Mouse (Mus musculus): Measurements from ENCODE around the gene Cltb. TPM values are rescaled to one million over a fixed set of nuclear protein-coding genes. Genes with fewer than 3 reads are reported as not detected.

The Cltb gene
- 172 and 200 TPM in 2 replicates for polyA plus RNA-seq (2014; fragmentation: Nextera tagmentation; extraction: Ambion mirVana)

DNA sequence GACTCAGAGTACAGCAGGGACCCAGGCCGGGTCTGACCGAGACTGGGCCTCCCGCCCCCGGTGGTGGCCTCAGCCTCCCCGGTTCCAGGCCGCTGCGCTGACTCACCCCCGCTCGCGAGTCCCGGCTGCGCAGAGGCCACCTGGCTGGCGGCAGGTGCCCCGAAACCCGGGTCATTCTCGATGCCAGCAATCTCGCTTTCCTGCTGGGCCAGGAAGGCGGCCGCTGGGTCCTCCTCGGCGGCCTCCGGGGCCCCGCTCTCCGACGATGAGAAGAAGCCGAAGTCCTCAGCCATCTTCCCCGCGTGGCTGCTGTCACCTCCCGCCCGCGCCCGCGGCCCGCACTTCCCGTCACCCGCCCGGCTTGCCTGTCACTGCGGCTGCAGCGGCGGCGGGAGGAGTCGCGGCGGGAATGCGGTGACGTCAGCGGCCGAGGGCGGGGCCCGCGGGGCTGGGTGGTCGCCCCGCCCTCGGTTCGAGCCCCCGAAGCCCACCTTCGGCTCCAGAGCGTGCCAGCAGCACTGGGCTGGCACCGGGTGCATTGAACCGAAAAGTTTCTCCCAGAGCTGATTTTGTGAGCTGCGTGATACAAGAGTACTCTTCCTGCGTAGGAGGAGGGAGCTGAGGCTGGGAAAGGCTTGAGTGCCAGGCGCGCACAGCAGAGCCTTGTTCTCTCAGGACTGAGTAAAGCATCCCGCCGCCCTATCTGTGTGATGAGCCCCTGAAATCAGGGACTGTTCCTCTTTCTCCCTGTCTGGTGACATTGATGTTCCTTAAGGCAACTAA lies at the start of gene Cltb:
Cltb (minus strand) TSS at position 373 of the 783 bp plus-strand sequence.
- Histone ChIP-seq H3K36me3 (ENCODE audit: control insufficient read depth, insufficient read depth, low read length) (peaks cover under 1% of the 10 kb centered on the region; the same call in 1 of the 2 replicates), H3K27ac (ENCODE audit: low read depth, low read length) (peak within 1 kb of the TSS; percentile 80), H3K4me2 (ENCODE audit: low read depth, low read length) (peak within 1 kb of the TSS; percentile 71), H3K4me3 (ENCODE audit: low read depth, low read length) (peak within 1 kb of the TSS; percentile 75), H3K4me1 (ENCODE audit: control insufficient read depth, insufficient read depth, low read length) (peaks cover 26% of the 10 kb centered on the region), H3K27me3 (ENCODE audit: control insufficient read depth, insufficient read depth, low read length) (no peaks in the 10 kb centered on the region), H3K9me3 (ENCODE audit: control insufficient read depth, low read length) (no peaks in the 10 kb centered on the region), H3K9ac (replicated peaks; ENCODE audit: low read depth, low read length) (peak within 1 kb of the TSS; percentile 91)
- WGBS: under 1% methylated on average over 60 of the region's 66 CpGs
- ATAC-seq (ENCODE audit: low read depth): peak; percentile 72

DNA sequence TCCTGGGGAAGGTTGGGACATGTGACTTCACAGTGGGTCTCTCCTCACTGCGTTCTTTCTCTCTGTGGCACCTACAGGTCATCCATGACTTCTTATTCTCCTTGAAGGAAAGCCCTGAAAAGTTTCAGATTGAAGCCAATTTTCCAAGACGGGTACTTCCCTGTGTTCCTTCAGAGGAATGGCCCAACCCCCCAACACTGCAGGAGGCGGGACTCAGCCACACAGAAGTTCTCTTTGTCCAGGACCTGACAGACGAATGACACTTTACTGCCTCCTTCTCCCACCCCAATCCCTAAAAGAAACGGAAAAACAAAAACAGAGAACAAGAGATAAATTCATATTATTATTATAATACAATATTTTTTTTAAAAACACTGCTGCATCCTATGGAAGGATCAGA lies 49.7 kb upstream of the Cltb start:
- H3K4me2 ChIP-seq (ENCODE audit: low read depth, low read length): no peak overlapping the region
- H3K4me3 ChIP-seq (ENCODE audit: low read depth, low read length): no peak overlapping the region
- WGBS: 48% methylated on average over 5 of the region's 5 CpGs
- no peaks in the 10 kb centered on the region for H3K27me3 ChIP-seq (ENCODE audit: control insufficient read depth, insufficient read depth, low read length)
- H3K36me3 ChIP-seq (ENCODE audit: control insufficient read depth, insufficient read depth, low read length): peaks cover 32% of the 10 kb centered on the region
- ATAC-seq (ENCODE audit: low read depth): no peak
- H3K4me1 ChIP-seq (ENCODE audit: control insufficient read depth, insufficient read depth, low read length): no peaks in the 10 kb centered on the region
- no peak overlapping the region for H3K27ac ChIP-seq (ENCODE audit: low read depth, low read length)
- no peaks in the 10 kb centered on the region for H3K9me3 ChIP-seq (ENCODE audit: control insufficient read depth, low read length)
- H3K9ac ChIP-seq (replicated peaks; ENCODE audit: low read depth, low read length): no peak overlapping the region

DNA sequence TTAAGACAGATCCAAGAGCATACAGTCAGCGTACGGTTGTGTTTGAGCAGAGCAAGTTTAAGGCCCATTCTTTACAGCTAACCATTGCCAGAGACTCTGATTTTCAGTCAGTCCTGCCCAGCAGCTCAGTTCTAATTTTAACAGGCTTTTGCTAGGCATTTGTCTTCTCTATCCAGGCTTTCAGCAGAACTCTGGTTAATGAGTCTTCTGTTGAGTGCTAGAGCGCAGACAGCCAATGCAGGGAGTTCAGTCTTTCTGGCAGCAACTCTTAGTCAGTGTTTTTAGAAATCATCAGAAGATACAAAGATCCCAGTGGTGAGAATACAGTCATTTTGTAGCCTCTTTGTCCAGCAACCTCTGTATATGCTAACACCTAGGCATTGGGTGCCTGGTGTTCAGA lies 39.3 kb upstream of the Cltb start:
- H3K27ac ChIP-seq (ENCODE audit: low read depth, low read length): no peak overlapping the region
- no peaks in the 10 kb centered on the region for H3K27me3 ChIP-seq (ENCODE audit: control insufficient read depth, insufficient read depth, low read length)
- ATAC-seq (ENCODE audit: low read depth): no peak
- H3K4me3 ChIP-seq (ENCODE audit: low read depth, low read length): no peak overlapping the region
- H3K36me3 ChIP-seq (ENCODE audit: control insufficient read depth, insufficient read depth, low read length): peaks cover 62% of the 10 kb centered on the region
- H3K4me1 ChIP-seq (ENCODE audit: control insufficient read depth, insufficient read depth, low read length): no peaks in the 10 kb centered on the region
- H3K4me2 ChIP-seq (ENCODE audit: low read depth, low read length): no peak overlapping the region
- 98% methylated on average over 3 of the region's 3 CpGs for WGBS
- H3K9me3 ChIP-seq (ENCODE audit: control insufficient read depth, low read length): no peaks in the 10 kb centered on the region
- H3K9ac ChIP-seq (replicated peaks; ENCODE audit: low read depth, low read length): no peak overlapping the region

DNA sequence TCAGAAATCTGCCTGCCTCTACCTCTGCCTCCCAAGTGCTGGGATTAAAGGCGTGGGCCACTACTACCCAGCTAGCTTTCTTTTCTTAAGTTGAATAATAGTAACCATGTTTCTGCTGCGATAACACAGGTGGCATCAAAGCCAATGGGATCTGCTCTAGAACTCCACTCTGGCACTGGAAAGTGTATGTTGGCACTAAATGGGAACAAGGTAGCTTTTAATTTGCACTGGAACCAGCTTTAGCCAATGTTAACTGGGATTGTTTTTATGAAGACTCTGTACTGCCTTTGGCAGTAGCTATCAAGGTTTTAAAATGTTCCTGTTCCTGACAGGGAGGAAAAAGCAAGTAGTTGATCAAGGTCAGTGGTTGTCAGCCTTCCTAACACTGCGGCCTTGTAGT lies 23.9 kb upstream of the Cltb start:
- no peaks in the 10 kb centered on the region for H3K4me1 ChIP-seq (ENCODE audit: control insufficient read depth, insufficient read depth, low read length)
- no peak overlapping the region for H3K4me3 ChIP-seq (ENCODE audit: low read depth, low read length)
- H3K36me3 ChIP-seq (ENCODE audit: control insufficient read depth, insufficient read depth, low read length): peaks cover 12% of the 10 kb centered on the region
- ATAC-seq (ENCODE audit: low read depth): no peak
- H3K4me2 ChIP-seq (ENCODE audit: low read depth, low read length): no peak overlapping the region
- H3K27me3 ChIP-seq (ENCODE audit: control insufficient read depth, insufficient read depth, low read length): no peaks in the 10 kb centered on the region
- H3K27ac ChIP-seq (ENCODE audit: low read depth, low read length): no peak overlapping the region
- no peaks in the 10 kb centered on the region for H3K9me3 ChIP-seq (ENCODE audit: control insufficient read depth, low read length)
- 97% methylated on average over 3 of the region's 3 CpGs for WGBS
- H3K9ac ChIP-seq (replicated peaks; ENCODE audit: low read depth, low read length): no peak overlapping the region

DNA sequence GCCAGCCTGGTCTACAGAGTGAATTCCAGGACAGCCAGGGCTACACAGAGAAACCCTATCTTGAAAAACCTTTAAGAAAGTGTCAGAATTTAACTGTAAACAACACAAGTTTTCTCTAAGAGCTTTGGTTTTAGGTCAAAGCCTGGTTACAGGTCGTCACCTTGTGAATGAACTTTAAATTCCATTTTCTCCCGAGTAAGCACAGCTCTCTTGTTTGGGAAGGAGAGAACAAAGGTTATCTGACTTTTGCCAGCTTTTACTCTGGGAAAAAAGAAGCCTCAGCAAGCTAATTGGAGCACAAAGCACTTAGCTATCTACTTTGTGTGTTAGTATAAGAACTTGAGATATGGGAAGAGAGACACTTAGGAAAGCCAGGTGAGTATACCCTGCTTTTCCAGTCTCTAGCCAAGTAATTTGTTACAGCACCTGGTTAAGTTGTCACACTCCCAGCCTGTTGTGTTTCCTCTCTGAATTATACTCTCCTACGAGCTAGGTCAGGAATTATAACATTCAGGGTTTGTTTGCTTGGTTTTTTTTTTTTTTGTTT lies 21.7 kb upstream of the Cltb start:
- no peak overlapping the region for H3K27ac ChIP-seq (ENCODE audit: low read depth, low read length)
- no peak overlapping the region for H3K4me2 ChIP-seq (ENCODE audit: low read depth, low read length)
- H3K36me3 ChIP-seq (ENCODE audit: control insufficient read depth, insufficient read depth, low read length): peaks cover 4% of the 10 kb centered on the region; the same call in 1 of the 2 replicates
- no peak overlapping the region for H3K9ac ChIP-seq (replicated peaks; ENCODE audit: low read depth, low read length)
- no peaks in the 10 kb centered on the region for H3K4me1 ChIP-seq (ENCODE audit: control insufficient read depth, insufficient read depth, low read length)
- no peak for ATAC-seq (ENCODE audit: low read depth)
- H3K4me3 ChIP-seq (ENCODE audit: low read depth, low read length): no peak overlapping the region
- no peaks in the 10 kb centered on the region for H3K27me3 ChIP-seq (ENCODE audit: control insufficient read depth, insufficient read depth, low read length)
- 73% methylated on average over 3 of the region's 3 CpGs for WGBS
- no peaks in the 10 kb centered on the region for H3K9me3 ChIP-seq (ENCODE audit: control insufficient read depth, low read length)

DNA sequence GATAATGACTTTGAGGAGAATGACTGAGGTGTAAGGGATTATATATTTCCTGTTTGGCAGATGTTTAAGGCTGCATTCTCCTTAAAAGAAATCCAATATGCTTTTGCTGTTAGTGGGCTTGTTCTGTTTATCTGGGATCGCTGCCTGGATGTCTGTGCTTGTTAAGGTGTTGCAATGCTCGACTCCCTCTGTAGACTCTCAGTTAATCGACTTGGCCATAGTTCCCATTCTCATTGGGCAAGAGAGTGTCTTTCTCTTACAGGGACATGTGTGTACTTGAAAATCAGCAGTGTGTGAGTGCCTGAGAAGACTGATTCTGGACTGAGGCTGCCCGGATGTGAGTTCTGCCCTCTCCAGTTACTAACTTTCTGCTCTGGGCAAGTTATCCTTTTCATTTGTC lies 18.0 kb upstream of the Cltb start:
- 94% methylated on average over 4 of the region's 4 CpGs for WGBS
- no peaks in the 10 kb centered on the region for H3K9me3 ChIP-seq (ENCODE audit: control insufficient read depth, low read length)
- peaks cover 6% of the 10 kb centered on the region; the same call in 1 of the 2 replicates for H3K4me1 ChIP-seq (ENCODE audit: control insufficient read depth, insufficient read depth, low read length)
- H3K27ac ChIP-seq (ENCODE audit: low read depth, low read length): no peak overlapping the region
- H3K9ac ChIP-seq (replicated peaks; ENCODE audit: low read depth, low read length): no peak overlapping the region
- no peak overlapping the region for H3K4me3 ChIP-seq (ENCODE audit: low read depth, low read length)
- no peak overlapping the region for H3K4me2 ChIP-seq (ENCODE audit: low read depth, low read length)
- H3K36me3 ChIP-seq (ENCODE audit: control insufficient read depth, insufficient read depth, low read length): peaks cover 4% of the 10 kb centered on the region; the same call in 1 of the 2 replicates
- H3K27me3 ChIP-seq (ENCODE audit: control insufficient read depth, insufficient read depth, low read length): no peaks in the 10 kb centered on the region
- ATAC-seq (ENCODE audit: low read depth): no peak

DNA sequence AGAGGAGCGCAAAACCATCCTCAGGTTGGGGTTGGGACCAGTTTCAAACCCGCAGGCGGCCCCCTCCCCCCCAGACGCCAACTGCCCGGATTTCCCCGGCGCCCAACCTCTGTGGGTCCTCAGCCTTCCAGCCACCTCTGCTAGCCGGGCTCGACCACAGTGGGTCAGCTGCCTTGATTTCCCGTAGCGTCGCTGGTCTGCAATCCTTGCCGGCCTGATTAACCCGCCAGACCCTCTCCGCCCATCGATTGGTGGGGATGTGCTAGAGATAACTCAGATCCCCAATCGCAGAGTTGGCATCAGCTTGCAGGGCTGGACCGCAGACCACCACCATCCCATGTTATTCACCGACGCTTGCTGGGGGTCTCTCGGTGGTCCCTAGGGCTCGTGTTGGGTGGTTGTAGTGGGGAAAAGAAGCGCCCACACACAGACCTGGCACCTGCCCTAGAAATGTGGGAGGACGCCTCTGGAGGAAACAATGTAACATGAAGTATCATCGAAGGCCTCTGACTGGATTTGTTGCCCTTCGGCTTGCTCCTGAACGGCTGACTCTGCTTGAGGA lies 10.9 kb upstream of the Cltb start:
- Histone ChIP-seq H3K4me2 (ENCODE audit: low read depth, low read length) (peak overlapping the region; percentile 87), H3K27ac (ENCODE audit: low read depth, low read length) (peak overlapping the region; percentile 92), H3K4me1 (ENCODE audit: control insufficient read depth, insufficient read depth, low read length) (peaks cover 14% of the 10 kb centered on the region; the same call in 1 of the 2 replicates), H3K4me3 (ENCODE audit: low read depth, low read length) (peak overlapping the region; percentile 98), H3K27me3 (ENCODE audit: control insufficient read depth, insufficient read depth, low read length) (no peaks in the 10 kb centered on the region), H3K36me3 (ENCODE audit: control insufficient read depth, insufficient read depth, low read length) (no peaks in the 10 kb centered on the region), H3K9me3 (ENCODE audit: control insufficient read depth, low read length) (no peaks in the 10 kb centered on the region), H3K9ac (replicated peaks; ENCODE audit: low read depth, low read length) (peak overlapping the region; percentile 92)
- no peak; the same call in none of the 2 replicates for ATAC-seq (ENCODE audit: low read depth)
- whole genome bisulfite sequencing: 2% methylated on average over 26 of the region's 27 CpGs

DNA sequence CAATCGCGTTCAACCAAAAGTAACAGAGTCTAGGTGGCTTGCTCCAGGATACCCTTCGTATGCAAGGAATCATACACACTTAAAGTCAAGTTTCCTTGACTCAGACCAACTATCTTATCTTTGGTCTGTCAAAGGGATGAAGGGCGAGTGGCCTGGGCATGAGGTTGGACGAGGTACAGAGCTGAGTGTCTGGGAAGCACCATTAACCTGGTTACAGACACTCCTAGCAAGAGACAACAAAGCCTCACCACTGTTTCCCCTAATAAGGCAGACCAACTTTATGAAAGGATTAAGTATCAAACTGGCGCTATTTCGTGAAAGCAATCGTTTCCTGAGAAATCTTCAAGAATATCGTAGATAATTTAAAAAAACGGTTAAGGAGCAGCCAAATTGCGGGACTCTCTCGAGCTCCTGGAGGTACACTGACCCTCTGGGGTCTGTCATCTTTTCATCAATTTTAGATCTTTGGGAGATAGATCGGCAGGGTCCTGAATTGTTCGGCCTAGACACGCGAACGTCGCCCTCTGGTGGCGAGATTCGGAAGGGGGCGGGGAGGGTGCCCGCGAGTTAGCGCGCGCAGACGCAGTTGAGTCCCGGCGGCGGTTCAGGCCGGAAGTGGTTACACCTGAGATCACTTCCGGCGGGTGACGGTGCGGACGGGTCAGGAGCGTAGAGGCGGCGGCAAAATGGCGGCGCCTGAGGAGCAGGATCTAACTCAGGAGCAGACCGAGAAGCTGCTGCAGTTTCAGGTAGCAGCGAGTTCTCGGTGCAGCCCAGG lies 10.2 kb upstream of the Cltb start, which contains the start of gene Faf2:
Faf2 (plus strand) TSS at position 630 of the 778 bp plus-strand sequence.
- Histone ChIP-seq H3K4me3 (ENCODE audit: low read depth, low read length) (peak within 1 kb of the TSS; percentile 98), H3K27me3 (ENCODE audit: control insufficient read depth, insufficient read depth, low read length) (no peaks in the 10 kb centered on the region), H3K27ac (ENCODE audit: low read depth, low read length) (peak within 1 kb of the TSS; percentile 92), H3K36me3 (ENCODE audit: control insufficient read depth, insufficient read depth, low read length) (no peaks in the 10 kb centered on the region), H3K4me1 (ENCODE audit: control insufficient read depth, insufficient read depth, low read length) (peaks cover 14% of the 10 kb centered on the region; the same call in 1 of the 2 replicates), H3K9ac (replicated peaks; ENCODE audit: low read depth, low read length) (peak within 1 kb of the TSS; percentile 92), H3K9me3 (ENCODE audit: control insufficient read depth, low read length) (no peaks in the 10 kb centered on the region), H3K4me2 (ENCODE audit: low read depth, low read length) (peak within 1 kb of the TSS; percentile 87)
- WGBS: 12% methylated on average over 44 of the region's 44 CpGs
- ATAC-seq (ENCODE audit: low read depth): peak; percentile 98
